Mouse (Mus musculus) liver, postnatal 0 days (tissue): ENCODE data around the gene Ssh3.

Experiments used
- CTCF ChIP-seq: sonication (generic); IDR thresholded peaks from 2 replicates; pipeline ENCODE4 v1.5.1; 2016; ENCODE audit warnings: antibody characterized with exemption, low read depth
- EP300 ChIP-seq: IDR thresholded peaks from 2 replicates; pipeline ENCODE4 v1.6.1; 2016; ENCODE audit warnings: antibody characterized with exemption, low read depth, mild to moderate bottlenecking

- TF ChIP-seq CTCF (no peak), EP300 (no peak)
Measured at GRCm38 (mm10) chr19:4264171-4264780, 4.7 kb downstream of the Ssh3 start.
